Mouse (Mus musculus) cerebellum, postnatal 14 days (tissue): ENCODE measurements around the gene Clta.
"Not testable (repeated sequence)": the region's sequence is repeated elsewhere in the genome, so short reads cannot be mapped to it uniquely, and the experiment has no call there.

Experiments
- DNase-seq, 2 experiments: peaks; one replicate each; pipeline ENCODE4 v3.0.0; 2021; ENCODE audit warnings: mixed read lengths in 2 of 2

The Clta gene

DNA sequence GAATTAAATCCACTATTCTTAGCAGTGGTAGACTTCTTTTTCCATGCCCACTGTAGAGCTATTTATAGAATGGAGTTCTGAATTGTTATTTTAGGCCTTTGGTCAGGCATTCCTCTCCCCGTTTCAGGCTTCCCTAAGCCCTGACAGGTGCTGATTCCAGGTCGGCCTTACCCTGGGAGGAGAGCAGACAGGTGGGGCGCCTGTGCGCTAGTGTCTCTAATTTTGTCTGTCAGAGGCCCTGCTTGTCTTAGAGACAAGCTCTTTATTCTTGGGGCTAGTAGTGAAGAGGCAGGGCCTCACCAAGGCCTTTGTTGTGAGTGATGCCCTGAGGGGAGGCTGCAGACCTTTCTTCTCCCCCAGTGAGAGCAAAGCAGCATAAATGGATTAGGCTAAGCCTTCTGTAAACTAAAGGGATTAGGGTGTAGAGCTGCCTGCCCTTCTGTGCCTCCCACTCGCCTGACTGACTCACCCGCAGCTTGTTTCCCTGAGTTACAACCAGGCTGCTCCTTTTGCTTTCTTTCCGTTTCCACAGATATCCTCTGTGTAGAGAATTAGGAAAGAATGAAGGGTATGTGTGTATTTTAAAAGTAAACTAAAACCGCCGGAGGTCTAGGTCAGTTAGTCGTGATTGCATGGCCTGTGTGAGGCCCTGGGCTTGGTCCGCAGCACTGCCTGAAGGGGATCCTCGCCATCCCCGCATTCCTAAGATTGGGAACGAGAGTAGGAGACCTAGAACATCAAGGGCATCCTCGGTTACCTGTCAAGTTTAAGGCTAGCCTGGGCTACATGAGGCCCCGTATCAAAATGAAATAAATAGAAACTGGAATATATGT lies 24.3 kb downstream of the Clta start:
- DNase-seq, result no peak

DNA sequence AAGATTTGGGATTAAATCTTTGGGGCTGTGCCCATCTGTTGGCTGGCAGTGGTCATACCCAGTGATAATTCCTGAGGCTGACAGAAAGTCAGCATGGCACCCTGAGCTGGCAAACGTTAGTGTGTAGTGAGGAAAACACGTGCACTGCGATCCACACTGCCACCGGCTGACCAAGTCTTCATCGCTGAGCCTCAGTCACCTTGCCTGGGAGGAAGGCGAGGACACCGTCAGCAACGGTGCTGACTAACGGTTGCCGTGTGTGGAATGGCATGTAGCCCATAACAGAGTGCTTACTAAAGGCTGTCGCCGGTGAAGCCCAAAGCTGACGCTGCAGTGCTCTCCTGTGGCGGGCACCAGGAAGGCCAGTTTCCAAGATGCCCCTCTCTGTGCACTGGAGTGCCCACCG lies 25.4 kb downstream of the Clta start:
- DNase-seq, result peak; percentile 73 to 78

DNA sequence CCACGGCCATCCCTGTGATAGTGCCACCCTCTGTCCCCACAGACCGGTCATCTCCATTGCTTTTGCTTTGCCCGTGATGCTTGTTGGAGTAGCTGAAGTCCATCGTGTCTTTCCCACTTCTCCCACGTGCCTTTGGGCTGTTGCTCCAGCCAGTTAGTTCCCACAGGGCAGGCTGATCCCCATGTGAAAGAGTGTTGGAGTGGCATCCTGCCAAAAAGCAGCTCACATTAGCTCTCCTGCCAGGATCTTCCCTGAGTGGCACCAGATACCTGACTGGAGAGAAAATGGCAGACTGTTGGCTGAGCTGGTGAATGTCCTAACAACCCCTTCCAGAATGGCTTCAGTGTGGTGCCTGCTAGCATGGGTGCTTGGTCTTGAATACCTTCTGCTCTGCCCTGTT lies 27.3 kb downstream of the Clta start:
- peak; percentile 49 to 52 for DNase-seq

DNA sequence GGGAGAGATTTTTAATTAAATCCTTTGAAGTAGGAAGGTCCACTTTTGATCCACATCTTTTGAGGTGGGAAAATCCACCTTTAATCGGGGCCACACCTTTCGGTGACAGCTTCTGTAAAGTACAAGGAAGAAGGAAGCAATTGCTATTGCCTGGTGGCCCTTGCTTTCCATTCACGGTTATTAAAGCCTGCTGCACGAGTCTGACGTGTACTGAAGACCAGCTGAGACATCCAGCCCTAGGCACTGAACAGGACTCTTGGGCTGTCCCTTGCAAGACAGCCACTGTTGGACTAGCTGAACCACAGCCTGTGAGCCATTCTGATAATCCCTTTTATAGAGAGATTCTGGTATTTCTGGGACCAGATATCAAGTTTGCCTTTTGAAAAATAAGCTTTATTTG lies 32.2 kb downstream of the Clta start:
- no peak for DNase-seq

DNA sequence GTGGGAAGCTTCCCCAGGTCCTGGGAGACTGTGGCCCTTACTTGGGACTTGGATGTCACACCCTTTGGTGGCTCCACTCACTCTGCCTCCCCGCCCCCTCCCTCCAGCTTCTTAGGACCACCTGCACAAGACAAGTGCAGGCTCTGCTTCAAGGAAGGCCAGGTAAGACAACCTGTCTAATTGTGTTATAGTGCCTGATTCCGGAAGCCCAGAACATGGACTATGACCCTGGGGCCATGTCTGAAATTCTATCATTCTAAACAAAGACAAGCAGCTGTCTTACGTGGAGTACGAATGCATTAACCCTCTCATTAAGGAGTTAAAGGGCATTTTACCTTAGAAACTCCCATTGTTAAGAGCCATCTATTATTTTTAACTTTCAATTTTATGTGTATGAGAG lies 36.5 kb downstream of the Clta start:
- DNase-seq, result no peak

DNA sequence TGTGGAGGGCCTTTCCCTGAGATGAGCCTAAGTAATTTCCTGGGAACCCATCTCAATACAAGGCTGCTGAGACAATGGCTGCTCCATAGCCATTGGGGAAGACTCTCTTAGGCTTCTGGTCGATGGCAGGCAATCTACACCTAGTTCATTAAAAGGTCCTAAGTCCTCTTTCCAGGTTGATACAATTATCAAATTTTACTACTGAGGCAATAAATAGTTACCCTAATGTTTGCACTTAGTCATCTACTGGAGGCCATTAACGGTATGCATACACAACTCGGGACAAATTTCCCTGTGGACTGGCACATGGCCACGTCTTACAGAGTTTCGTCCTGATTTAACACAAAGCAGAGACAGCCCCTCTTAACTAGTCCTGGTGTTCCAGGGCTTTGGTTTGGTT lies 38.2 kb downstream of the Clta start:
- no peak for DNase-seq

DNA sequence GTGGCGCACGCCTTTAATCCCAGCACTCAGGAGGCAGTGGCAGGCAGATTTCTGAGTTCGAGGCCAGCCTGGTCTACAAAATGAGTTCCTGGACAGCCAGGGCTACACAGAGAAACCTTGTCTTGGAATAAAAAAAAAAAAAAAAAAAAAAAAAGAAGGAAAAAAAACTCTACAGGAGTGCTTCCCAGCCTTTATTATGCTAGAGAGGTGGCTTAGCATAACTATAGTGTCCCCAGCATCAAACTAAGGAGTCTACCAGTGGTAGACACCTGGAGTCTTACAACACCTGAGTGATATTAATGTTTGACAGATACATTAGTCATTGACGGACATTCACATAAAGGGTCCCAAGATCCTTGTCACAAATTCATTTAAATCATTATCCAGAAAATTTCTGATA lies 38.9 kb downstream of the Clta start:
- DNase-seq, result not testable (repeated sequence)

DNA sequence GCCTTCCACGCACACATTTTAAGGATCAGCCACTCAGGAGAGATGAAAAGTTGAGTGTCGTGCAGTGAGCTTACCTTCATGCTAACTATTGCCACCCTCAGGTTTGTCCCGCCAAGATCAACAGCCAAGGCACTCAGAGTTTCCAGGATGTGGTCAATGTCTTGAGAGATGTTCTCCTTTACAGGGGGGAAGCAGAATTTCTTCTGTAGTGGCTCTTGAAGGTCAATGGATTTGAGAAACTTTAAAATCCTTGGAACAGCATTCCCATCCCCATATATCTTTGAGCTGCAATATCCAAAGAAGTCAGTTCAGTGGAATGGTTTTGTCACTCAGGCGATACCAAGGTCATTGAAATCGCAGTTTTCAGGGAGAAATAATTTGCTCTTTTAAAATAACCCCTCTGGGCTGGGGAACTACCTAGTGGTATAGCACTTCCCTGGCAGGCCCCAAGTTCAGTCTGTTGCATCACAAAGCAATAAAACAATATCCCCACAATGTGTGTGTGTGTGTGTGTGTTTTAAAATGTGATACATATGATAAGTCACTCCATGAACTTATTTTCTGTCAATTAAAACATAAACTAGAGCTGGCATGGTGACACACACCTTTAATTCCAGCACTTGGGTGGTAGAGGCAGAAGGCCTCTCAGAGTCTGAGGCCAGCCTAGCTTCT lies 40.6 kb downstream of the Clta start:
- DNase-seq, result no peak

DNA sequence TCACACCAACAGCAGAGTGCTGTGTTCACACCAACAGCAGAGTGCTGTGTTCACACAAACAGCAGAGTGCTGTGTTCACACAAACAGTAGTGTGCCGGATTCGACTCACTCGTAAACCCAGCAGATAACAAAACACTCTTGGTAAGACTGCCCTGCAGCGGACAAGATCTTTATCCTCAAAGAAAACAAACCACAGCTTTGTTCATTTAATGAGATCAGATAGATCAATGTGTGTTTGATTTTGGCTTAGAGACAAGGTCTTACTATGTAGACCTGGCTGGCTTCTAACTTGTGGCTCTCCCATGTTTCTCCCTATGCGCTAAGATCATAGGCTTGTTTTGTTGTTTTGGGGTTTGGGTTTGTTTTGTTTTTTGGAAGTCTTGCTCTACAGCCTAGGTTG lies 41.8 kb downstream of the Clta start:
- DNase-seq, result no peak

DNA sequence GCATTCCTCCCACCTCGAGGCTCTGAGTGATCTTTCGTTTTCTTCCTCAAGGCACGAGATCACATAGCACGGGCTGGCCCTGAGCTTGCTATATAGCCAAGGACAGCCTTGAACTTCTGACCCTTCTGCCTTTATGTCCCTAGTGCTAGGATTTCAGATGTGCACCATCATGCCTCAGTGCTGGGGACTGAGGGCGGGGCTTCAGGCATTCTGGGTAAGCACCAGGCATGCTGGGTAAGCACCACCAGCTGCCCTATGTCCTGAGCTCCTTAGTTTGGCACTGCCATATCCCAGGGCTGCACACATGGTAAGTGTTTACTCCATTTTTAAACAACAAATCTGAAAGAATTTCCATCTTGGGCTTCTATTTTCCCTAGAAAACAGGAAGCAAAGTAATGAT lies 45.6 kb downstream of the Clta start:
- DNase-seq, result no peak

DNA sequence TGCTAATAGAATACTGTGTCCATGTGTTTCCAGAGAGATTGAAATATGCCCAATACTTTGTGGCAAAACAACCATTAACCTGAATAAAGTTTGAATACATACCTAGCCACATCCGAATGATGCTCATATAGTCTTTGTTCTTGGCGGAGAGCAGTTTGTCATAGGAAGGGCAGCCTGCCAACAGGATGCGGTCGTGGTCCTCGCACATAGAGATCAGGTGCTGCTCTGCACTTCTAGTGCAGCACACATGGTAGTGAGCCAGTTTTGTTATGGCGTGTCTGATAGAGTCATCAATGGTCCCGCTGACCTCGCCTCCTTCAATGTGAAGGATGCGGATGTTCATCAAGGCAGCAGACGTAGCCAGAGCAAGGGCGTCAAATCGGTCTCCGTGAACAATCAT lies 55.4 kb downstream of the Clta start:
- DNase-seq, result no peak

DNA sequence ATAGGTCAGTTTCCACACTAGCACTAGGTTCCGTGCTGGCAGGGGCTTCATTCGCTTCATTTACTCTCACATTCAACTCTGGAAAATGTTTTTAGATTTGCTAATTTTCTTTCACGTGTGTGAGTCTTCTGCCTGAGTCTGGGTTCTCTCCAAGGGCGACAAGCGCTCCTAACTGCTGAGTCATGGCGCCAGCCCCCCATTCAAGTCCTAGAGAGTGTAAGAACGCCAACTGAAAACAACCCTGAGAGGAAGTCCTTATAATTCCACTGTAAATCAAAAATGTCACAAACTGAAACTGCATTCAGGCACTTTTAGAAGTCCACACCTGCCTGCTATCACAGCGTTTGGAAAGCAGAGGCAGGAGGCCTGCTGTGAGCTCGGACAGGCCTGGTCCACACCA lies 57.8 kb downstream of the Clta start:
- DNase-seq, result no peak

DNA sequence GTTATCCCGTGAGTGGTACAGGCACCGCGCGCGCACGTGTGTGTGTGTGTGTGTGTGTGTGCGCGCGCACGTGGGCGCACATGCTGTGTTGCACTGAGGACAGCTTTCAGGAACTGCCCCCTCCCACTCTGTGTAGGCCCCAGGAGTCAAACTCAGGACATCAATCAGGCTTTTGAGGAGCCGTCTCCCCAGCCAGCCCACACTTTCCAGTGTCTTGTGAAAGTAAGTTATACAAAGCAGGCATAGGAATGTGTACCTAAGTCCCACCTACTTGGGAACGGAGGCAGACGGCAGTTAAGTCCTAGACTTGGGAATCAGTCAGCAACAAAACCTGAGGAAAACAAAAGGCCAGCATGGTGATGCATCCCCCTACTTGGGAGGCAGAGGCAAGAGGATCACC lies 58.6 kb downstream of the Clta start:
- DNase-seq, result no peak

DNA sequence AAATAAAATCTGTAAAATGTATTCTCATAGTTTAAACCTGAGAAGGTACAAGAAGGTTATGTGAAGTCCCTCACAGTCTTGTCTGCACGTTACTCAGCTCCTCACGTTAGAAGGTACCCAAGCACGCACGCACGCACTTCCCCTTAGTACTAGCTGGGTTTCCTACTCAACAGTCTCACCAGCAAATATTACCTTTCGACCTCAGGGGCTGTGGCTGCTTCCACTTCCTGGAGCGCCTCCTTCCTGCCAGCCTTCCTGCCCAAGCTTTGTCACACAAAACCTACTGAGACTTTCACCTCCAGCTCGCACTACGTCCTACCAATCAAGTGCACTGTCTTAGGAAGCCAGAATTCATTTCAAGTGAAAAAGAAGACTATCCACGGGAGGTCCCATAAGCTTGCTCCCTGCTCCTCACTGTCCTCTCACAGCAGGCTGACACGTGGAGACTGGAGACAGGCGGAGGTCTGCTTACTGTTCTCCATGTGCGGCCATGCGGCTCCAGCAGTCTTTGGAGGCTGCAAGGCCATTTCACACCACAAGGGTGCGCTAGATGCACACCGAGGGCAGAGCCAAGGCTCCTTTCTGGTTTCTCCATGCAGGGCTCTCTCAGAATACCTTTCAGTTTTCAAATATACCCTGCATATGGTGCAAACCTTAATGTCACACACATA lies 61.2 kb downstream of the Clta start:
- DNase-seq, result peak; percentile 94 to 95

DNA sequence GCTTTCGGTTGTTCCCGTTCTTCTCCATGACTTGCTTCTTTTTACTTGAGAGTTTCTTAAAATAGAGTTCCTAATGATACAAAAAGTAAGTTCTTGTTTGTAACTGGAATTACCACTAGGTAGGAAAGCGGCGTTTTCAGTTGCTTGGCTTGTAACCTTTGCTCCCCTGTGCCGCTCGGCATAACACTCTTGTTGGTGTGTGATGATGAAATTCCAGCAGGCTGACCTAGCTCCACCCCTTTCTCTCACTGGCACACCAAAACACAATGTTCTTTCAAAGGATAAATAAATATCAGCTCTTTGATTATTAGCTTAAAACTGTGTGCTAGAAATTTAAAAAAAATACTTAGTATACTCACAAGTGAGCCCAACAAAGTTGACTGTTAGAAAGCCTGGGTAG lies 62.6 kb downstream of the Clta start:
- DNase-seq, result no peak

DNA sequence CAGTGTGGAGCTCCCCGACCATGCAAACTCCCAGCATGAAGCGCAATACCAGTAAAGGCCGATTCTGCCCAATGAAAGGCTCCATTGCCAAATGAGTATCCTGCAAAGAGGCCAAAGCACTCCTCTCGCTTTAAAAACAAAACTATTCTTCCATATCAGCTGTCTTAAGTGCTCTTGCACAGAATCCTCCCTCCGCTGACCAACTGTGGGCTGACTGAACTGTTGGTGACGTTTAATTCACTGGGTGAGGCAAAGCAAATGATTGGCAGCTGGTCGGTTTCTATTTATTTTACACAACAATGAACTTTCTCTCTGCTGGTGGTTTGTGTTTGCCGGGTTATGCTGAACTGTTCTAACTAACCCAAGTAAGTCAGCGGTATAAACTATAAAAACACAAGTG lies 64.5 kb downstream of the Clta start:
- no peak for DNase-seq

DNA sequence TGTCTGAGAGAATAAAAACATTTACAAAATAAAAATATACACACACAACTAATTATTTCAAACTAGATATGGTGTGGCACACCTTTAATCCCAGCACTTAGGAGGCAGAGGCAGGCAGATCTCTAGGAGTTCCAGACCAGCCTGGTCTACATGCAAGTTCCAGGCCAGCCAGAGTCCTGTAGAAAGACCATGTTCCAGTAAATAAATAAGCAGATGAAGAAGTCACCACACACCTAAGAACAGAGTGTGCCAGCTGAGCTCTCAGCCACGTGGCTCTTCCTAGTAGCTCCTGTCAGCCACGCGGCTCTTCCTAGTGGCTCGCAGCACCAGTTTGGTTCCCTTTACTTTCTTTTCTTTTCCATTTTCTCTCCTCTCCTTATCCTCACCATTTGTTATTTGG lies 65.2 kb downstream of the Clta start:
- no peak for DNase-seq

DNA sequence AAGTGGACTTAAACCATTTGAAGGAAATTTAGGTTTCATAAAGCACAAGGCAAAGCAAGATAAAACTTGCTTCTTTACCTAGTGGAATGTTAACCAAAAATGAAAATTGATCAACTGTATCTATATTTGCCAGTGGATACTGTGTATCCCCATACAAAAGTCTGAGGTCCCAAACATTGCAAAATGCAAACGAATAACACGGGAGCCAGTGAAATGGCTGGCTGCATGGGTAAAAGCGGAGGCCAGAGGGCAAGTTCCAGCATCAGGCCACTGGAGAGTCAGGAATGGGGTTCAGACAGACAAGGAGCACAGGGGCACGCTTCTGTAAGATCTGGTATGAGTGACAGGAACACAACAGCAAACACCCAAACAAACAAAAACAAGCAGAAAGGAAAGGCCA lies 66.4 kb downstream of the Clta start:
- no peak for DNase-seq

DNA sequence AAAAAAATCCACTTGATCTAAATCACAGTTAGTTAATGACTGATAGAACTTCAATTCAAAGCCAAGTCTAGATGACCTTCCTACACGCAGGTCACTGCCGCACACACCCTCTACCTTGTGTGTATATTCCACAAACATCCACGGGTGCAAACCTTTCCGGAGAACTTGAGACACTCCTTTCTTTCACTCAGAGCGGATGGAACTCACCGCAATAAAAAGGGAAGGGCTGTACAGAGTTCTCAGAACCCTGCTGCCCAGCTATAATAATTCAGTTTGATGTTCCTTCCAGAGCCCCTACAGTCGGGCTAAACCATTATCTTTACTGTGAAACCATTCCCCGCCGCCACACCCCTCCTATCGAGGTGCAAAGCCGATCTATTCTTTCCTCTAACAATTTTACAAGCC lies 67.5 kb downstream of the Clta start:
- no peak for DNase-seq

DNA sequence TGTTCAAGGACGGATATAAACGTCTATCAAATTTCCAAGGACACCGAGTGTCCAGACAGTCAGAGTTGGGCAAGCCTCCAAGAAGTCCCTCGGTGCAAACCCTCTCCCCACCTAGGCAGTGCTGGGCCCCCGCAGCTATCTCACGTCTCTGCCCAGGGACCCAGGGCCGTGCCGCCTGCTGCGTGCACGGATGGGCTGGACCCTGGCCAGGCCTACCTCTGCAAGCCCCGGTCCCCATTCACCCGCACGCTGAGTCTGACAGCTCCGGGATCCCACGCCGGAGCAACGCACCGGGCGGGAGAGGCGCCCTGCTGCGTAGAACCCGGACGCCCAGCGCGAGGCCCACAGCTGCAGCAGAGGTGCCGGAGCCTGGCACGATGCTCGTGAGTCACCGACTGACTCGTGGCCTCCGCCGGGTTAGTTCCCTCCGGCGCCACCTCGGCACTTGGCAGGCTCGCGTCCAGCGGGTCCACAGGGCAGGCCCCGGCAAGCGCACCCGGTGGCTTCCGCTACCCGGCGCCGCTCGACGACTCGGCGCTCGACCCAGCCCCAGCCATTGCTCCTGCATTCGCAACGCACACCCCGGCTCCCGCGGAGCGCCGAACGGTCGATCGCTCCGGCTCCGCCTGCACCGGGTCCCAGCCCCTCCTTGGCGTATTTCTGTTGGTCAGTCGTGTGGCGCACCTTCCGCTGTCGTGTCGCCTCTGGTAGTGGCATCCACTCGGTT lies 68.1 kb downstream of the Clta start:
- peak; percentile 93 for DNase-seq

DNA sequence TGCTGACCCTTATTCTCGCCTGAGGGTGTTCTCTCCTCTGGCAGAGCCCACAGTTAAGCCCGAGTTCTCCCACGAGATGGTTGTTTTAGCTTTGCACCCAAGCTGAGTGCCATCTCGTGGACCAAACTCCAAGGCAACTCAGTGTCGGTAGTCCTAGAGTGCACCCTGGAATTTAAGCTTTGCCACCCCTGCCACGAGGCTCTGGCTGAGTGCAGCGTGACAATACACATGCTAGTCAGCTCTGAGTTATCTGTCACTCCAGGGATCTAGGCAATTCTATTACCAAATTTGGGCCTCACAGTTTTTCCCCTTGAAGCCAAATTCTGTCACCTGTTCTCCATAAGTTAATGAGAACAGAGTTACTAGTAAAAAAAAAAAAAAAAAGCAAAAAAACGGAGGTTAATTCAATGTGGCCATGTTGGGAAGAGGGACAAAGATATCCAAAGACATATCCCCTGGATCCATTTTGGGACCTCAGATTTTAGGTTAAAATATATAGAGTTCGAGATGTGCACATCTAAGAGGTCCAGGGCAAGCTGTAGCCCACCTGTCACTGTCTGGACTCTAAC lies 68.7 kb downstream of the Clta start:
- no peak for DNase-seq

DNA sequence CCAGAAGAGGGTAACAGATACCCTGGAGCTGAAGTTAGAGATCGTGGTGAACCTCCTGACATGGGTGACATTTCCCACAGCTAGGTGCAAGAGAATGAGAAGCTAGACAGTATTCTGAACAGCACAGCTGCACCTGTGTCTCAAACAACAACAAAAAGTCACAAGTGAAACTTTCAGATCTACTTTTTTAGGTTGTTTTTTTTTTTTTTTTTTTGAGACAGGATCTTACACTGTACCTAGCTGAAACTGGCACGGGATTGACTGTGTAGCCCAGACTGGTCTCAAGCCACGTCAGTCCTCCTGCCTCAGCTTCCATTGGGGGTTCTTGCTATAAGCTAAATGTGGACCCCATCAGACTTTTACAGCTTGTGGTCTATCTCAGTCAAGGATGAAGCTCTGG lies 69.5 kb downstream of the Clta start:
- no peak for DNase-seq

DNA sequence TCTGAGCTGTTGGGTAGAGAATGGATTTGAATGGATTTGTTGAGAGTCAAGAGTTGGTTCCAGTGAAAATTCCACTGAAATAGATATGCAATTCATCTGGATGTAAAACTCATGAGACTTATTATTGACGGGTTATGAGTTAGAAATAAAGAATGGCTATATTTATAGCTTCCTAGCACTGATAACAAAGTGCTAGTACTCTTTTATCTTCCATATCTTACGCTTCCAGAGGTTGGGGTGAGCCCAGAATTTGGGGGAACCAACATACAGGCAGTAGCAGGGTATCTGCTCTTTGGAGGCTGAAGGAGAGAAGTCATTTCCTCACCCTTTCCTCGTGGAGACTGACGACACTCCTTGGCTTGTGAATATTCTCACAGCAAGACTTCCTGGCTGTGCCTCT lies 70.2 kb downstream of the Clta start:
- no peak for DNase-seq
